Mouse (Mus musculus) embryonic facial prominence, embryonic 13.5 days (tissue): ENCODE results near the gene Shcbp1l. TPM values are rescaled to one million over a fixed set of nuclear protein-coding genes. Genes with fewer than 3 reads are reported as not detected.

Source experiments
- ATAC-seq: fragments of 200-750 bp; cut with Nextera tagmentation; 2 replicates; pipeline ENCODE4 v1.8.0; 2017; ENCODE audit warnings: low read depth; ENCODE audit not compliant: insufficient number of reproducible peaks, insufficient read depth, low FRiP score, low TSS enrichment
- H3K27ac ChIP-seq: fragments of 300-500 bp; sonication (generic); 2 replicates; pipeline ENCODE4 v1.5.1; 2015; ENCODE audit warnings: moderate library complexity, mild to moderate bottlenecking, inconsistent platforms
- H3K27me3 ChIP-seq: fragments of 300-500 bp; sonication (generic); 2 replicates; pipeline ENCODE4 v1.6.1; 2015; ENCODE audit warnings: mild to moderate bottlenecking, inconsistent platforms
- H3K36me3 ChIP-seq: fragments of 300-500 bp; sonication (generic); 2 replicates; pipeline ENCODE4 v1.6.1; 2015; ENCODE audit warnings: mild to moderate bottlenecking, inconsistent platforms
- H3K4me1 ChIP-seq: fragments of 300-500 bp; sonication (generic); 2 replicates; pipeline ENCODE4 v1.6.1; 2015; ENCODE audit warnings: inconsistent platforms
- H3K4me2 ChIP-seq: fragments of 300-500 bp; sonication (generic); 2 replicates; pipeline ENCODE4 v1.6.1; 2015; ENCODE audit warnings: moderate library complexity, mild to moderate bottlenecking, inconsistent platforms
- H3K4me3 ChIP-seq: fragments of 300-500 bp; sonication (generic); 2 replicates; pipeline ENCODE4 v1.5.1; 2015; ENCODE audit warnings: mild to moderate bottlenecking, inconsistent platforms
- H3K9ac ChIP-seq: fragments of 300-500 bp; sonication (generic); 2 replicates; pipeline ENCODE4 v1.6.1; 2015; ENCODE audit warnings: mild to moderate bottlenecking, inconsistent platforms
- H3K9me3 ChIP-seq: fragments of 300-500 bp; sonication (generic); 2 replicates; pipeline ENCODE4 v1.6.1; 2016; ENCODE audit warnings: inconsistent platforms
- WGBS: fragments of 180-500 bp; shearing (Covaris S2); methylation state at CpG from one replicate; pipeline ENCODE4 v1.1.7; 2015; ENCODE audit warnings: mixed read lengths; 5-methylcytosine and 5-hydroxymethylcytosine counted together
- polyA plus RNA-seq: library from polyadenylated mRNA; unstranded; fragments of >200 nt; fragmentation: Nextera tagmentation; extraction: Ambion mirVana; gene quantifications from 2 replicates; pipeline ENCODE4 v1.2.1, GENCODE M21; 2015

The Shcbp1l gene
- polyA plus RNA-seq, 1 experiment from 2014 or later, result 0.58 TPM

- Histone ChIP-seq H3K27me3 (no peaks in the 10 kb centered on the region), H3K9ac (no peak overlapping the region), H3K36me3 (no peaks in the 10 kb centered on the region), H3K4me2 (no peak overlapping the region), H3K27ac (no peak overlapping the region), H3K4me3 (no peak overlapping the region), H3K4me1 (no peaks in the 10 kb centered on the region), H3K9me3 (no peaks in the 10 kb centered on the region)
- no peak for ATAC-seq
- WGBS, result 76% methylated on average over 2 of the region's 2 CpGs
Observed at GRCm38 (mm10) chr1:153491345-153491744, 66.4 kb downstream of the Shcbp1l start.

- H3K9me3 ChIP-seq, result no peaks in the 10 kb centered on the region
- no peaks in the 10 kb centered on the region for H3K27me3 ChIP-seq
- H3K36me3 ChIP-seq, result no peaks in the 10 kb centered on the region
- H3K4me2 ChIP-seq, result no peak overlapping the region
- no peak overlapping the region for H3K9ac ChIP-seq
- H3K4me1 ChIP-seq, result no peaks in the 10 kb centered on the region
- WGBS, result 91% methylated on average over 1 of the region's 1 CpGs
- H3K27ac ChIP-seq, result no peak overlapping the region
- H3K4me3 ChIP-seq, result no peak overlapping the region
- ATAC-seq, result no peak
Observed at GRCm38 (mm10) chr1:153491822-153492221, 66.9 kb downstream of the Shcbp1l start.

- no peak overlapping the region for H3K4me3 ChIP-seq
- ATAC-seq, result no peak
- H3K4me1 ChIP-seq, result no peaks in the 10 kb centered on the region
- no peak overlapping the region for H3K27ac ChIP-seq
- H3K27me3 ChIP-seq, result no peaks in the 10 kb centered on the region
- no peak overlapping the region for H3K4me2 ChIP-seq
- no peaks in the 10 kb centered on the region for H3K36me3 ChIP-seq
- no peaks in the 10 kb centered on the region for H3K9me3 ChIP-seq
- 16% methylated on average over 4 of the region's 4 CpGs for WGBS
- H3K9ac ChIP-seq, result no peak overlapping the region
Observed at GRCm38 (mm10) chr1:153493338-153493737, 68.4 kb downstream of the Shcbp1l start.

- Histone ChIP-seq H3K9me3 (no peaks in the 10 kb centered on the region), H3K4me1 (no peaks in the 10 kb centered on the region), H3K27ac (no peak overlapping the region), H3K27me3 (no peaks in the 10 kb centered on the region), H3K4me2 (no peak overlapping the region), H3K36me3 (no peaks in the 10 kb centered on the region), H3K4me3 (no peak overlapping the region), H3K9ac (no peak overlapping the region)
- no peak for ATAC-seq
- 27% methylated on average over 6 of the region's 6 CpGs for WGBS
Observed at GRCm38 (mm10) chr1:153493931-153494330, 69.0 kb downstream of the Shcbp1l start.

- no peak for ATAC-seq
Observed at GRCm38 (mm10) chr1:153496030-153496429, 71.1 kb downstream of the Shcbp1l start.

GRCm38 (mm10) chr1:153500030-153500429, 75.1 kb downstream of the Shcbp1l start:
- Histone ChIP-seq H3K4me1 (no peaks in the 10 kb centered on the region), H3K9me3 (no peaks in the 10 kb centered on the region), H3K4me3 (no peak overlapping the region), H3K9ac (no peak overlapping the region), H3K4me2 (no peak overlapping the region), H3K36me3 (no peaks in the 10 kb centered on the region), H3K27ac (no peak overlapping the region), H3K27me3 (no peaks in the 10 kb centered on the region)
- 88% methylated on average over 9 of the region's 9 CpGs for WGBS
- no peak for ATAC-seq

More at GRCm38 (mm10) chr1:153496030-153496429, 71.1 kb downstream of the Shcbp1l start:
- H3K9ac ChIP-seq, result no peak overlapping the region
- H3K36me3 ChIP-seq, result no peaks in the 10 kb centered on the region
- H3K27me3 ChIP-seq, result no peaks in the 10 kb centered on the region
- WGBS, result 81% methylated on average over 3 of the region's 3 CpGs
- H3K4me3 ChIP-seq, result no peak overlapping the region
- H3K27ac ChIP-seq, result no peak overlapping the region
- no peaks in the 10 kb centered on the region for H3K4me1 ChIP-seq
- no peaks in the 10 kb centered on the region for H3K9me3 ChIP-seq
- no peak overlapping the region for H3K4me2 ChIP-seq

- H3K4me1 ChIP-seq, result no peaks in the 10 kb centered on the region
- no peak overlapping the region for H3K27ac ChIP-seq
- 51% methylated on average over 5 of the region's 5 CpGs for WGBS
- no peaks in the 10 kb centered on the region for H3K36me3 ChIP-seq
- H3K9me3 ChIP-seq, result no peaks in the 10 kb centered on the region
- H3K4me2 ChIP-seq, result no peak overlapping the region
- no peak for ATAC-seq
- H3K27me3 ChIP-seq, result no peaks in the 10 kb centered on the region
- no peak overlapping the region for H3K9ac ChIP-seq
- H3K4me3 ChIP-seq, result no peak overlapping the region
Observed at GRCm38 (mm10) chr1:153501644-153502321, 76.8 kb downstream of the Shcbp1l start.

Other genes with a start within 250 kb of the Shcbp1l start
- gene Lamc2, start 238.7 kb upstream of the Shcbp1l start, polyA plus RNA-seq, result 11.0 and 12.7 TPM in 2 replicates
- 35.9 and 41.9 TPM in 2 replicates for gene Lamc1, start 92.4 kb upstream of the Shcbp1l start, polyA plus RNA-seq
- gene Dhx9, start 62.5 kb downstream of the Shcbp1l start, polyA plus RNA-seq, result 46.8 and 49.0 TPM in 2 replicates
- 11.2 and 11.3 TPM in 2 replicates for gene Npl, start 124.9 kb downstream of the Shcbp1l start, polyA plus RNA-seq
- gene Rgs8, start 227.9 kb downstream of the Shcbp1l start, polyA plus RNA-seq, result 0.63 and 0.65 TPM in 2 replicates